Mouse (Mus musculus) gastrocnemius, postnatal 4 days (tissue): ENCODE results near the gene Lpcat4. TPM values are rescaled to one million over a fixed set of nuclear protein-coding genes. Genes with fewer than 3 reads are reported as not detected.

Experiments
- total RNA-seq, 2 experiments: library from RNA; stranded (reverse); gene quantifications; 2 replicates each; pipeline ENCODE4 v1.2.3; 2021

The Lpcat4 gene
- total RNA-seq, 2 experiments from 2014 or later, result 5.0 to 5.5 TPM

Other genes with a start within 250 kb of the Lpcat4 start
- gene Olfr1309, start 249.2 kb upstream of the Lpcat4 start, total RNA-seq, result not detected
- not detected for gene Olfr1310, start 226.8 kb upstream of the Lpcat4 start, total RNA-seq
- gene Olfr1311, start 215.1 kb upstream of the Lpcat4 start, total RNA-seq, result not detected
- not detected for gene Olfr1312, start 189.2 kb upstream of the Lpcat4 start, total RNA-seq
- not detected for gene Olfr1313, start 161.6 kb upstream of the Lpcat4 start, total RNA-seq
- not detected for gene Olfr1314, start 142.7 kb upstream of the Lpcat4 start, total RNA-seq
- gene Olfr1315-ps1, start 124.0 kb upstream of the Lpcat4 start, total RNA-seq, result not detected
- gene Olfr1316, start 104.5 kb upstream of the Lpcat4 start, total RNA-seq, result not detected
- gene Olfr1317, start 99.1 kb upstream of the Lpcat4 start, total RNA-seq, result not detected
- not detected for gene Olfr1318, start 85.3 kb upstream of the Lpcat4 start, total RNA-seq
- not detected for gene Nutm1, start 19.8 kb downstream of the Lpcat4 start, total RNA-seq
- gene Nop10, start 22.5 kb downstream of the Lpcat4 start, total RNA-seq, result 10 to 100 TPM; 51.2 to 52.0 TPM
- gene Slc12a6, start 26.4 kb downstream of the Lpcat4 start, total RNA-seq, result 10 to 100 TPM; 41.1 to 50.6 TPM
- not detected for gene Gm21985, start 26.8 kb downstream of the Lpcat4 start, total RNA-seq
- 10 to 100 TPM; 65.4 to 71.6 TPM for gene Emc4, start 128.6 kb downstream of the Lpcat4 start, total RNA-seq
- gene Katnbl1, start 139.7 kb downstream of the Lpcat4 start, total RNA-seq, result 10 to 100 TPM; 14.7 to 15.5 TPM
- 10 to 100 TPM; 15.1 to 16.7 TPM for gene Emc7, start 215.5 kb downstream of the Lpcat4 start, total RNA-seq
- gene Chrm5, start 241.3 kb downstream of the Lpcat4 start, total RNA-seq, result not detected